Mouse (Mus musculus) small intestine, adult 2 months (tissue): Measurements from ENCODE around the gene Nav2.

Source experiments
- CTCF ChIP-seq: fragments of 200-500 bp; IDR thresholded peaks from 2 replicates; pipeline ENCODE4 v1.5.1; 2012; ENCODE audit warnings: low read depth, mild to moderate bottlenecking, control low read depth, inconsistent platforms, low read length, moderate library complexity, mixed read lengths; ENCODE audit not compliant: insufficient replicate concordance, insufficient read length; ENCODE audit errors: extremely low read depth
- POLR2A ChIP-seq: fragments of 200-500 bp; IDR thresholded peaks from 2 replicates; pipeline ENCODE4 v1.6.1; 2012; ENCODE audit warnings: low read depth, mild to moderate bottlenecking, control low read depth, inconsistent platforms, low read length, moderate library complexity

GRCm38 (mm10) chr7:49045499-49046346 is 137.2 kb downstream of the Nav2 start:
- TF ChIP-seq CTCF (no peak), POLR2A (no peak)
